Mouse (Mus musculus): Measurements from ENCODE around the gene Os9.

GRCm38 (mm10) chr10:127058161-127058560 is 62.8 kb downstream of the Os9 start:
- TF ChIP-seq CTCF (IDR thresholded peaks at IDR 0.05; ENCODE audit: low read depth) (peak; percentile 98), EP300 (IDR thresholded peaks at IDR 0.05; ENCODE audit: low read depth) (no peak)

Data from liver, embryonic 14.5 days (tissue).